Mouse (Mus musculus): ENCODE data around the gene Picalm. TPM values are rescaled to one million over a fixed set of nuclear protein-coding genes. Genes with fewer than 3 reads are reported as not detected.

Gene Picalm
- 100 to 1,000 TPM; 152 to 168 TPM for total RNA-seq (2021)
- long read RNA-seq, experiment 1, transcript Picalm-205 (19 exons, 3,489 nt) = major isoform, 6 of 46 reads
- long read RNA-seq, experiment 1, partial matches to known transcripts = 12 of 46 reads
- long read RNA-seq, experiment 1, other reads (novel, unspliced or antisense) = 26 of 46 reads
- long read RNA-seq, experiment 2, partial matches to known transcripts = 7 of 28 reads
- long read RNA-seq, experiment 2, other reads (novel, unspliced or antisense) = 14 of 28 reads

DNA sequence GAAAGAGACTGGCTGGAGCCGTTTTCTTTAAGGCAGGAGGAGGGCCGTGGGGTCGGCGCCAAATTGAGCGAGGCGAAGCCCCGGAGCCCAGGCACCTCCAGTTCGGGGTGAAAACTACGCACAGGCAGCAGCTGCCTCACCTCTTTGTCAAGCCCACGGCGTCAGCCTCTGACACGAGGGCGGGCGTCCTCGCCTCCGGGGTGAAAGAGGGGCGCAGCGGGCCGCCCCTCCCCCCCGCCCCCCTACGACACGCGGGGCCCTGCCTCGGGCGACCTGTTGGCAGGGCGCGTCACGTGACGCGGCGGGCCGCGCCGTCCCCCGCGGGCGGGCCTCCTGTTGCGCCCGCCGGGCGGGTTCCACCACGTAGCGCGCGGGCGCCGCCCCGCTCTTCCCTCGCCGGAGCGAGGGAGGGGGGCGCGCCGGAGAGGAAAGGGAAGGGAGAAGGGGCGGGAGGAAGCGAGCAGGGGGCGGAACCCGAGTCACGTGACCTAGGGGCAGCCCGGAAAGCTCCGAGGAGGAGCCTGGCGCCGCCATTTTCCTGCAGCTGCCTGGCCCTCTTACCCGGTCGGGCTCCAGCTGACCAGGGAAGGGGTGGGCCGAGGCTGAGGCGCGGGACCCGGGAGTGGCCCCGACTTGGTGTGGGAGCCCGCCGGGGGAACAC, at the start of gene Picalm:
Gene Picalm, plus strand, starts transcription at position 482 of the 661 bp plus-strand sequence.
- DNase-seq = peak; percentile 99

DNA sequence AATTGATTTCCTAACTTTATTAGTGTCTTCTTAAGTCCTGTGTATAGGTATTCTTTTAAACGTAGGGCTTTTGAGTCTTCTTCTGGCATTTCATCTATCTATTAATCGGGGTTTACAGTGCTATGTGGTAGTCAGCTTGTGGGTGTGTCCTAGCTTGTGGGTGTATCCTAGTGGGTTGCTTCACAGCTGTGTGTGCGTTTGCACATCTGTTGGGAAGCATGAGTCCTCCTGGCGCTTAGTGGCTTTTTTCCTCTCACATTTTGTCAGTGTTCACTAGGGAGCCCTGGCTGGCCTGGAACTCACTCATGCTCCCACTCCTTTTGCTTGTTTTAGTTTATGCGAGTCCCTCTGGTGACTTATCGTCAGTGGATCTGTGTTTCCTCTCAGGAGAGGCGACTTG, 46.2 kb upstream of the Picalm start:
- DNase-seq = no peak

DNA sequence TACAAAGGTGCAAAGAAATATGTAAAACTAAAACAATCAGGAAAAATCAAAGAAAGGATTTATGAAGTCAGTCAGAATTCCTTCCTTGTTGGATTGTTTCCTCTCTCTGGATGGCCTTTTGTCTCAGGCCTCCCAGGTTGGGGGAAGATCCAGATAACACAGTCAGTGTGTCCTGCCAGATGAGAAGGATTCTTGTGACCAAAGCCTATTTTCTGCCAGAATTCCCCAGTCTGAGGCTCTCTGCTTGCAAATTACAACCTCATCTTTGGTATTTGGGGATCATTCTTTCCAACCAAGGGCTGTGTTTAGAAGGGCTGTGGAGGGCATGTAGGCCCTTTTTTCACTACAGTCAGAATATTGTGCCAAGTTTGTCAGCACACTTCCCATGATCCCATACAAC, 45.5 kb upstream of the Picalm start:
- DNase-seq = no peak

DNA sequence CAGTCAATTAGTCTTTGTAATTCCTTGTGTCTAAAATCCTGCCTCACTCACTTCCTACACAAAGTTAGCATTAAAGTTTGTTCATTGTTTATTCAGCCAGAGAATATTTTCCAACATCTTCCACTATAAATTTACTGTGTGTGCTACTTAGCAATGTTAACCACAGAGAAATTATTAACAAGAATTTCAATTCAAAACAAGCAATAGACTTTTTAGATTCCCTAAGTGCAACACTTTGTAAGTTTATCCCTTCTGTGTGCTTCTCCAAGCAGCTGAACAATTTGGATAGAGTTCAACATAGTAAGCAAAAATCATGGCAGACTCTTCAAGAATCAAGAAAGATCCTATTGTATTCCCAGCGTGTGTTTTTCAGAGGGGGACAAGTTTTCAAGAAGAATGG, 44.3 kb upstream of the Picalm start:
- DNase-seq = no peak

DNA sequence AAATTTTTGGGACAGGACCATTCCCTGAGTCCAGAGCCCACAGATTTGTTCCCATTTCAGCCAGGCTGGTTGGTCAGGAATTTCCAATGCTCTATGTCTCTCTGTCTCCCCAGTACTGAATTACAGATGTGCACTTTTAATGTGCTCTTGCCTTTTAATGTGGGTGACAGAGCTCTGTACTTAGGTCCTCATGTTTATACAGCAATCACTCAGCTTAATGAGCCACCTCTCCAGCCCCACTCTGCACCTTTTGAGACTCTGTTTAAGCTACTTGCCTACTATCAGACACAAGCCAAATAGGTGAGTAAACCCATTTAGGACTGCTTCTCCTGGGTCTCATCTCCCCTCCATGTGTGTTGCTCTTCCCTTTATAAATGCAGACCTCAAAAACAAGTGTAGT, 43.2 kb upstream of the Picalm start:
- DNase-seq = no peak

DNA sequence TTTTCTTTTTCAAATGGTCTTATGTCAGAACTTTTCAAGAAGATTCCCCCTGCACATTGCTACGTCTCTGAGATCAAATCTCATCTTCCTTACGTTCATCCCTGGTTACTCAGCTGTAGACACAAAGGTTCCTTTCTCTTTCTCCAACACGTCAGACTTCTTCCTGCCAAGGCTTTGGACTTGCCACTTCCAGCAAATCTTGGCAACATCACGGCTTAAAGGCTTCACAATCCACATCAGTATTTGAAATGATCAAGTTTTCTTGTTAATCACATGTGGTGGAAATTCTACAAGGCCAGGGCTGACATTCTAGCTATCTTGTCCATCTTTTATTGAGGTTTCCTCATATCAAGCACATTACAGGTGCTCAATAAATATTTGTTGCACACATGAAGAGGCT, 39.0 kb upstream of the Picalm start:
- no peak for DNase-seq

DNA sequence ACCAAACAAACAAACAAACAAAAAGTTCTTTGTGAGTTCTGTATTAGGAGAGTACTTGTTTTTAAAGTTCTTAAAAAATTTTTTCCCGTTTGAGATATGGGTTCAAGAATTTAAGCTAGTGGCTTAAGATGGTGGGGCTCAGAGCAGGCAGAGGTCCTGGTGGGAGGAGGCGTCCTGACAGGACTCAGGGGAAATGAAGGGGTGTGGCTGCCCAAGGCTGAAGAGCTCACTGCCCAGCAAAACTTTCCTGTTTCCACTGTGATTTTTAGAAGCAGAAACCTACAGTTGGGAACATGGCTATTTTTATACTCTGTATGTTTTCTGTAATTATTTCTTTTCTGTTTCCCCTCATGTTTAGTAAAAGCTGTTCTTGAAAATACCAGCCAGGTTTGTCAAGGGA, 38.3 kb upstream of the Picalm start:
- DNase-seq = no peak

DNA sequence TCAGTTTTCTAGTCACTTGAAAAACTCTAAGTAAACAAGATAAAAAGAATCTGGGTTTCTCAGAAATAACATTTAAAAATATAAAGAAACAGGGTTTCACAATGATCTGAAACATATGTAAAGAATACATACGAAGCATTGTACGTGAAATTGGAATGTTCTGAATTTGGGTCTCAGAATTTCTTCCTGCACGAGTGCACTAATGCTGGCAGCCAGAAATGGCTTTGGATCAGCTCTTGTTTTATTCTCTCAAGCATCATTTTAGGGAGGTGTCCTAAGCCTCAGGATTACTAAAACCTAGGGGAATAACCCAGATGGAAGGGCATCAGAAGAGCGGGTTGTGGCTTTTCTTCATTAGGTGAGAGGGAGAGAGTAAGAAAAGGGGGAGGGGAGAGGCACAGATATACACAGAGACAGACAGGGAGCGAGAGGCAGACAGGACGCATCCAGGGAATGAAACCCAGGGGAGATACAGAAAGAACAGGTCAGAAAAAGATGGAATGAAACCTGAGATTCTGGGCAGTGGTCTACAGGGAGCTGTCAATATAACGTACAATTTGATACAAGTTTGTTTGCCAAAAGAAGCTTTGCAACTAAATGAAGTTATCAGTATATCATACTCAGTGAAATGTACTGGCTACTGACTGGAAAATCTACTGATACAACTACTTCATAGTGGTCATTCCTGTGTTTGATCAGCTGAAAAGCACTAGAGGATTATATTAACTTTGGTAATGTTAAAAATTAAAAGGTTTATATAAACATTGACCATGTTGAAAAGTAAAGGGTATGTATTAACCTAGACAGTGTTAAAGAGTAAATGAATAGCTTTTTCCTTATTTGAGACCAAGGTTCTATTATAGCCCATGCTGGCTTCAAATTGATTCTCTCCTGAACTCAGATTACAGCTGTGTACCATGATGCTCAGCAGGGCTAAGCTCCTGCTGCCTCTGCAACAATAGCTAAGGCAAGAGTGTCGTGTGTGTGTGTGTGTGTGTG, 37.3 kb upstream of the Picalm start:
- no peak for DNase-seq

DNA sequence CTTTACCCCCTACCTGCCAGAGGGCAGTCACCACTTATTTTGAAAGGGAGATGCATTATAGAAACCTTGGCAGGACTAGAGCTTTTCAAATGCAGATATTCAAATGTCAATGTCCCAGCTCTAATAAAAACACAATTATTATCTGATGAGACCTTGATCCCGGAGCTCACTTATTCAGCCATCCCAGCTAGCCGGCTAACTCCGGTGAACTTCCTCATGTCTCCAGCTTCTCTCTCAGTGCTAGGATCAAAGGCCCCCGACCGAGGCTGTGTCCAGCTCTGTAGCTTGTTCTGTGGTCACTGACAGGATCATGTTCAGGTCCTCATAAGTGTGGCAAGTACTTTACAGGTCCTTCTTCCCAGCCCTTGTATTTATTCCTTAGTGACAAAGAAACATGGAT, 34.9 kb upstream of the Picalm start:
- no peak for DNase-seq

DNA sequence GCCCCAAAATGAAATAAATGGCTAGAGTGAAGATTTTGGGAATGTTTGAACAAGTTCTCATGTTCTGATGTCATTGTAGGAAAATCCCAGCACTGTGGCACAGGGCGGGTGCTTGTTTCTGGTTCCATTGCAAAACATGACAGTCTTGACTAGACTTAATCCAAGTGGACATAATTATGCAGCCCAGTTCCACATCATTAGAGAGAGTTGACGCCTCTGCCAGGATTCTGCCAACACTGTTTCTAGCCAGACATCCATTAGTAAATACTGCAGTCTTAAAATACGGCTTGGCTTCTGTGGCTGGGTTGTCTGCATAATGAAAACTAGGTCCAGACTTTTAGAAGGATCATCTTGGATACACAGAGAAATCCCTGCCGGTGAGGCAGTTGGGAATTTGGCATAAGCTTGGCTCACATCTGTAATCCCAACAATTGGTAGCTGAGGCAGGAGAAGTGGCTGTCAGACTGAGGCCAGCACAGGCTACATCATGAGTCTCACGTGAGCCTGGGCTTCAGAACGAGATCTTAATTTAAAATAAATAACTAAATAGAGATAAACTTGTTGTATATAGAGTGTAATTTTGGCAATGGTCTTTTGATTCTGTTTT, 34.1 kb upstream of the Picalm start:
- DNase-seq = no peak

DNA sequence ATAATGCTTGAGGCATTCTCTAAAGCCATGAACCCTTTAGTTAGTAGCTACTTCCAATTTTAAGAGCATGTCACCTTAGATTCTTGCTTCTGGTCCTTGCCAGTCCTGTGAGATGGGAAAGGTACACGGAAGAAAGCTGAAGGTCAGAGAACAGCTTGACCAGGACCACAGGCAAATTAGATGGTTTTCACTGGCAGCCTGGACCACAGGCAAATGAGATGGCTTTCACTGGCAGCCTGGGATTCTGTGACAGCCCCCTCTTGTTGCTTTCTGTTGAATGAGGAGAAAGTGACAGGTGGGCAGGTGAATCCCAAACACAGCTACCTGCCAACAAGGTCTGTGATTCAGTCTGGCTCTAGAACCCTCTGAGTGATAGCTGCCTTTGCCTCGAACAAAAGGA, 33.4 kb upstream of the Picalm start:
- DNase-seq = no peak

DNA sequence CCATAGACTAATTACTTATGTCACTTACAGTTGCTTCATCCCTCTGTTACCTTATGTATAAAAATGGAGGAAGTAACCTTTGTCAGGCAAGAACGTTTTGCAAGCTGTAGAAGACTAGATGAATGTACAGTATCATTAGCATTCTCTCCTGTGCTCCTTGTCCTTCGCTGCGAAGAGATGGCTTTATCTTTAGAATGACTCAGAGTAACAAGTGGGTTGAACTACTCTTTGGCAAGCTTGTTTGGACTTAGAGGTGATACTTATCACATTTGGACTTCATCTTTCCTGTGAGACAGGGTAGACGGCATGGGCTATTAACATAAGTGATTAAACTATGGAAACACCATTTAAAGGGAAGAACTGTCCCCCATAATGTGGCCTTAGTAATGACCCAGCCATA, 31.8 kb upstream of the Picalm start:
- DNase-seq = no peak

DNA sequence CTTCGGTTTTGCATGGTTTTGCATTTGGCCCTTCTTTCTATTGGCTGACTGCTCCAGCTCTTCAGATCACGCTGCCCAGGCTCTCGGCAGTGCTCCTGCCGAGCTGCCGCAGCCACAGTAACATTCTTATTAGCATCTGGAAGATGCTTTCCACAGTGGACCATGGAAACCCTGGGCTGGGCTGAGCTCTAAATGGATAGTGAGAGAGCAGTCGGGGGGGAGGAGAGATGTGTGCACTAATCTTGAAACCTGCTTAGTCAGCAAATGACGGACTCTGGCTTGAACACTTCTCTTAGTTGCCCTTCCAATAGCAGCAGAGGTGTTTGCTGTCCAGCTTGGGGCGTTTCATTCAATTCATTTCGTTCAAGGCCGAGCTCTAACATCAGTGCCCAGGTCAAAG, 30.8 kb upstream of the Picalm start:
- peak; percentile 13 for DNase-seq

DNA sequence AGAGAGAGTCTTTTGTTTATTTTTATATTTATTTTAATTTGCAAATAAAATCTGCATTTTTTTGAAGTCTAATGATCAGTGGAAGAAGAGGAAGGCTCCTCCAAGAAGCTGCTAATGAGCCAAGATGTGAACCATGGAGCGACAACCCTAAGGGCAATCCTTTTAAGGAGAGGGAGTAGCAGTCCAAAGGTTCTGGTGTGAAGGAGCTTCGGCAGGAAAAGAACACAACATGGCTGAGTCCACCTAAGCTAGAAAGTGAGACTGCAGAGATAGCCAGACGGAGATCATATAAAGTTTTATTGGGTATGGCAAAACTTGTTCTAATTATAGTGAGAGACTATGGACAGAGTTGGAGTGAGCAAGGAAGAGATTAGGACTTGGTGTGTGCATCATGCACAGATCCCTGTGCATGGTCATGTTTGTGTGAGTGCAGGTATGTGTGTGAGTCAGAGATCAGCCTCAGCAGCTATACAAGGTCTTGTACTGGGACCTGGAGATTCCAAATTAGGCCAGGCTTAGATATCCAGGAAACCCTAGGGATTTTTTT, 29.3 kb upstream of the Picalm start:
- no peak for DNase-seq

DNA sequence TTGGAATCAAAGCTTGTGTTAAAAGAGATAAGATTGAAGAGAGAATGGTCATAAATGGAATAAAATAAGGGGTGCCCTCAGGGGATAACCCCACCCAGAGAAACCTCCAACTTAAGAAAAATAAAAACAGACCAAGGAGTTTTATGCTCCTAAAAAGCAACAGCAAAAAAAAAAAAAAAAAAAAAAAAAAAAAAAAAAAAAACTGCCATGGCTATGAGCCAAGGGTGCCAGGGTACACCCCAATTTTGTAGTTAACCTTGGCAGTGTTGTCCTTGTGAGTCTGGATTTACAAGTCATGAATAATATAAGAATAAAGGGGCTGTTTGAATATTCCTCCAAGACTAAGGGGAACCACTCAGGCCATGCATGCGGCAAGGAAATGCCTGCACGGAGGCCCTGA, 13.9 kb upstream of the Picalm start:
- no peak for DNase-seq

DNA sequence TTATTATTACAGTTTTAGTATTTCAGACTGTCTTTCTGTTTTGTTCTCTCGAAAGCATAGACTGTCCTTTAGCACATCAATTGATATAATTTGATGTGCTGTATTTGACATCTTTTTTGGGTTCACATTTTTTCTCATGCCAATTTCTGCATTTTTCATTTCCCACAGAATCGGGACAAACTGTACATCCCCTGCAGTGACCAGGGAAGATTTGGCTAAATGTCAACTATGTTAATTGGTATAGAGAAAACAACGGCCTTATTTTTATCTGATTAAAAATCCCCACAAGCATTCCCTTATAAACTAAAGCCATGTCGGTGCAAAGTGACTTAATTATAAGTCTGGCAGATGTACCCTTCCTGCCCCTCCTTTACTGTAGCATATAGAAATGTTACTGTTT, 9.9 kb upstream of the Picalm start:
- no peak for DNase-seq

DNA sequence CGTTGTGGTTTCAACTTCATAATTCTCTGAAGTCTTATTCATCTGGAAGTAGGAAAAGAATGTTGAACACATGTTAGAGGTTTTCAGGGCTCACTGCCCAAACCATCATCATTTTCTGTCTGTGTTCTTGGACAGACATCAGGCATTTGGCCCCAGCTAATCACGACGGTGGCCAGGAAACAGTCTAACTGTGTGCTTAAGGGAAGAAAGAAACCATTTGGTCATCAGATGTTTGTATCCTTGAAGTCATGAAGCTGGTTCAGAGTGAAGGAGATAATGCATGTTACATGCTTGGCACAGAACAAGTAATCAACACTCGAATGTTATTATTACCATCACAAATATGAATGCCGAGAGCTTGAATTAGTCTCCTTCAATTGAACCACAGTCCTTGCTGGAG, 5.0 kb upstream of the Picalm start:
- DNase-seq = peak; percentile 42

DNA sequence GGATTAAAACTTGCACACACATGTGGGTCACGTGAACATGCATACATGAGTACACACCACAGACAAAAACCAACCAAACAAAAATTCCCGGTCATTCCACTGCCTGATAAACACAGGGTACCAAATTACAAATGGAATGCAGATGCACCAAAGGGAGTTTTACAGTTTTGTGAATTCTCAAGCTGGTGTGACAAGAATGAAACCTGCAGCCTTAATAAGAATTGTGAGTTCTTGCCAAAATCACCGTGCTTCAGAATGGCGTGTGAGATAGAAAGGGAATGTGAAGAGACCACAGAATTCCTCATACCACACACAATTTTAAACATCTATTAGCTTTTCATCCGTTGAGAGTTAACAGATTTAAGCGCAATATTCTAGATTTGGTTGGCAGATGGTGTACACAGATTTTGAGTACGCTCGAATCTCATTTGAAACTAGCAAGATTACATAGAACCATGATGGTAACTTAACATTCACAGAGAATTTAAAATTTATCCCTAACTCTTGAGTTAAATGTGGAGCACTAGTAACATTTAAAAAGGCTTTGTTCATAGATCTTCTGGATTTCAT, 1.3 kb upstream of the Picalm start:
- no peak for DNase-seq

DNA sequence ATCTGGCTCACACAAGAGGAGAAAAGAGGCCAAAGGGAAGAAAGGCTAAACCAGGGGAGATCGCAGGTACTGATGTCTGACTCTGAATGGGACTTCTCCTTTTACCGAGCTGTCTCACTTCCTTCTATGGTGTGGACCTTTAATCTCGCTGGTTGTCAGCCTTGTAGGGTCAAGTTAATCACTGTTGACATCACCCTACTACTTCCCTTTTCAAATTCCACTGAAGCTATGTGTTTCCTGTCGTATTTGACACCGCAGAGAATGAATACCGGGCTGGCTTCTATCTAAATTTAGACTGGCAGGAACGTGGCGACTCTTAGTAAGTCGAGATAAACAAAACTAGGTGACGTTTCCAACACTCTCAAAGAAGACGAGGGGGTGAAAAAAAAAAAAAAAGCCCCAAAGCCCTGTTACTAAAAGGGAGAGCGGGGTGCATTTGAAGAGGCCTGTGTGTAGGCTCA, 712 bp upstream of the Picalm start:
- DNase-seq = peak; percentile 7

DNA sequence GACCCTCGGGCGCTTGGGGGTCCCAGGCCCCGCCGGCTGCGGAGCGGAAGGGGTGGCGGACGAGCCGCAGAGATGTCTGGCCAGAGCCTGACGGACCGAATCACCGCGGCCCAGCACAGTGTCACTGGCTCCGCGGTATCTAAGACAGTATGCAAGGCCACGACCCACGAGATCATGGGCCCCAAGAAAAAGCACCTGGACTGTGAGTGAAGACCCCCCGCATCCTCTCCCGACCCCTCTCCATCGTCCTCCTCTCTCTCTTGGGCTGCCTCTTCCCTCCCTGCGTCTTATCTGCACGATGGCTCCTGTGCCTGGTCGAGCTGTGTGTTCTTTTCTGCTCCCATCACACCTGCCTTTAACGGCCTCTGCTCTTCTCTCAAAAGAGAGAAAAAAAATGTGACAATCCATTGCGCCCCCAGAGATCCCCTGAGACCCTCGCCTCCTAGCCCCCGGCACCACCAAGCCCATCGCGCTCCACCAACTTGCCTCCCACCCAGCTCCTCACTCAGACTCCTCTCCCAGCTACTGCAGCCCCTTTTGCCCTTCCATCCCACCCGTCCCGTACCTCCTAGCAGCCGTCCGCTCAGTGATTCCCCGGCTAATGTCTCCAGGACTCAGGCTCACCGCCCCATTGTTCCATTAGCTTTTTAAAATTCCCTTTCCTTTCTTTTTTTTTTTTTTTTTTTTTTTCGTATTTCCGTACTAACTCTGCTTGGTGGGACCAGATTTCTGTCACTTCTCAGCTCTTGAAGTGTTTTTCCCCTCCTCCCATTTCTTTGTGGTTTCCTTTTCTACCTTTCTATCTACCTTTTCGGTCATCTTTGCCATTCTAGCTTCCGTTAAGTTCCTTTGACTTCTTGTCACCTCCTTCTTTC, 725 bp downstream of the Picalm start:
- DNase-seq = peak; percentile 28

DNA sequence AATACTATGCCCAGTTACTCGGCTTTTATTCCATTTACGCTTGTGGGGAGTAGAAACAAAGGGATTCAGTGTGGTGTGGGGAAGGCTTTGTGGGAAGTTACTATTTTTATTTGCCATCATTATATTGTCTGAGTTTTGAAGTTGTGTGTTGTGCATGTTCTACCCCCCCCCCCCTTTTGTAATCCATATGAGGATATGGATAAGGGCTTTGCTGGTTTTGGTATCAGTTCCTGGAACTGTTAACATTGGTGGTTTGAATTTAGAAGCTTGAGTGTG, 1.3 kb downstream of the Picalm start:
- DNase-seq = no peak

Measured in gastrocnemius, postnatal 10 days (tissue).